Mouse (Mus musculus) cerebellum, adult 2 months (tissue): Measurements from ENCODE around the gene Kremen1.

Experiments used
- CTCF ChIP-seq: fragments of 200-500 bp; IDR thresholded peaks from 2 replicates; pipeline ENCODE4 v1.5.1; 2011; ENCODE audit warnings: low read depth, mild to moderate bottlenecking, control low read depth, low read length, moderate library complexity, borderline replicate concordance; ENCODE audit not compliant: insufficient read depth
- POLR2A ChIP-seq: fragments of 200-500 bp; IDR thresholded peaks from 2 replicates; pipeline ENCODE4 v1.6.1; 2011; ENCODE audit warnings: low read length, control low read depth, borderline replicate concordance; ENCODE audit not compliant: insufficient read depth

DNA sequence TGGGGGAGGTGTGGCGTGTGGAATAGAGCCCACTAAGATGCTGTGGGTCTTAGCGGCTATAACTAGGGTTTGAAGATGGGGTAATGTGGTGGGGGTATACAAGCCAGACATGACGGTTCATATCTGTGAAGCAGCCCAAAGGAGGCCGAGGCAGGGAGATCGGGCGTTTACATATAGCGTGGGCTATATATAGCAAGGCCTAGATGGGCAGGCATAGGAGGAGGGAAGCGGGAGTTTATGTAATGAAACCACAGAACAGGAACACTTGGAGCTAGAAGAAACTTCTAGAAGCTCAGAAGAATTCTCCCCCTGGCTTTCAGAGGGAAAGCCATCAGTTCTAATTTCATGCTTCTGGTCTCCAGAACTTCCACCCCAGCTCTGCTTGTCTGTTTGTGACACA lies 97.9 kb downstream of the Kremen1 start:
- TF ChIP-seq CTCF (no peak), POLR2A (no peak)
